In the genomic region with DNA sequence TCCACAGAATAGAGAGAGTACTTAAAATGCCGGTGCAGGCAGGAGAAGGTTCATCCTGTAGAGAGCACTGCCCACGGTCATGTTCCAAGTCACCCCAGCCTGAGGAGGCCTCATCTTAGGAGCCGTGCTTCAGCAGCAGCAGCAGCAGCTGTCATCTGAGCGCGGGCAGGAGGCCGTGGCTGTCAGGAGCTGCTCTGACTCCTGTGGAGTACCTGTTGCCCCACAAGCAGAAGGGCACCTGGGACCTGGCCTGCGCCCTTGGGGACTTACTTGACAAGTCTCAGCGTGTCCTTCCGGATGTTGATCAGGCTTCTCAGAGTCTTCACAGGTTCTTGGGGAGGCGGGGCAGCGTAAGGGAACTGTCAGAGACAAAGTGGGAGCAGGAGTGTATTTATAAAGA, we compare ENCODE assay signal across 19 mouse cellular contexts. TPM values are rescaled to one million over a fixed set of nuclear protein-coding genes. Genes with fewer than 3 reads are reported as not detected.
A peak's percentile ranks its signal among the peaks of the same experiment; 100 is the strongest.
DNase-seq lines count a peak whose midpoint lies in the region.
"Had no signal": no experiment of that assay in that cellular context is flagged by ENCODE, and none has a peak within 500 bp of the region (broad histone marks: within the 10 kb centered on the region; RNA-seq: fewer than 3 reads in every experiment).

No protein-coding gene starts in this region.

- H3K27me3 ChIP-seq in embryonic facial prominence, embryonic 10.5 days (replicated peaks; ENCODE audit: low read depth, poor library complexity, severe bottlenecking): no peaks in the 10 kb centered on the region
- H3K27me3 ChIP-seq: forebrain, embryonic 15.5 days; limb, embryonic 15.5 days had no signal

- peaks cover 19% of the 10 kb centered on the region for H3K4me1 ChIP-seq in embryonic facial prominence, embryonic 10.5 days
- H3K4me1 ChIP-seq: forebrain, embryonic 15.5 days had no signal

- no peaks in the 10 kb centered on the region for H3K9me3 ChIP-seq in embryonic facial prominence, embryonic 10.5 days
- H3K9me3 ChIP-seq: forebrain, embryonic 15.5 days; G1E; limb, embryonic 15.5 days had no signal

- intact Hi-C loops in left cerebral cortex, postnatal 14 days (cut with DNase I): no loop called here

- WGBS in embryonic facial prominence, embryonic 10.5 days: 67% methylated on average over 11 of the region's 11 CpGs

- H3K4me3 ChIP-seq in embryonic facial prominence, embryonic 10.5 days: no peak overlapping the region
- H3K4me3 ChIP-seq: forebrain, embryonic 15.5 days; layer of hippocampus, adult 2 months; limb, embryonic 15.5 days had no signal

- no peak overlapping the region for H3K27ac ChIP-seq in embryonic facial prominence, embryonic 10.5 days (replicated peaks)
- H3K27ac ChIP-seq: forebrain, embryonic 15.5 days; layer of hippocampus, adult 2 months; limb, embryonic 15.5 days had no signal

- peak; percentile 38 to 48 for DNase-seq in spleen, postnatal 36 days (ENCODE audit: low spot score in 2 of 2)
- no peak for DNase-seq in spleen, postnatal 4 days (ENCODE audit: low spot score in 2 of 2)
- peak; percentile 44 for DNase-seq in embryonic facial prominence, embryonic 10.5 days (ENCODE audit: low spot score)
- DNase-seq in naive thymus-derived CD4-positive, alpha-beta T cell, adult 2 months (ENCODE audit: low read depth): peak; percentile 55
- peak; percentile 60 to 65 for DNase-seq in thymus, postnatal 36 days
- no peak for DNase-seq in adrenal gland, postnatal 4 days (ENCODE audit: low spot score in 2 of 2)
- DNase-seq in left cerebral cortex, postnatal 14 days (ENCODE audit: low spot score in 2 of 2): no peak
- DNase-seq: cerebellum, adult 2 months; gastrocnemius, postnatal 25 days; heart, postnatal 10 days; kidney, adult 8-10 months; kidney, postnatal 14 days; layer of hippocampus, postnatal 36 days; lung, postnatal 36 days; right cerebral cortex, adult 18-20 months had no signal

- peaks cover 18% of the 10 kb centered on the region for H3K36me3 ChIP-seq in embryonic facial prominence, embryonic 10.5 days (replicated peaks)

RNA-seq across cellular contexts. Expression of a gene that starts 26.8 kb away (rescaled TPM):
- polyA plus RNA-seq in embryonic facial prominence, embryonic 10.5 days (2016; fragmentation: Nextera tagmentation; extraction: Ambion mirVana): 2.3 and 3.3 TPM in 2 replicates
- total RNA-seq in adrenal gland, postnatal 4 days (2021): under 1 TPM; 0.37 to 0.90 TPM
- 1 to 10 TPM; 4.2 to 5.5 TPM for total RNA-seq in left cerebral cortex, postnatal 14 days (2021)
- total RNA-seq: heart, postnatal 10 days had no signal

RNA-seq across cellular contexts. Expression of a gene that starts 50.8 kb away (rescaled TPM):
- polyA plus RNA-seq in embryonic facial prominence, embryonic 10.5 days (2016; fragmentation: Nextera tagmentation; extraction: Ambion mirVana): 12.7 and 15.7 TPM in 2 replicates
- total RNA-seq in adrenal gland, postnatal 4 days (2021): 10 to 100 TPM; 20.0 to 22.0 TPM
- 100 to 1,000 TPM; 228 to 235 TPM for total RNA-seq in left cerebral cortex, postnatal 14 days (2021)

RNA-seq across cellular contexts. Expression of a gene that starts 55.0 kb away (rescaled TPM):
- polyA plus RNA-seq in embryonic facial prominence, embryonic 10.5 days (2016; fragmentation: Nextera tagmentation; extraction: Ambion mirVana): 55.4 and 59.7 TPM in 2 replicates
- 10 to 100 TPM; 80.2 to 88.5 TPM for total RNA-seq in adrenal gland, postnatal 4 days (2021)
- 100 to 1,000 TPM in 1 of 2 experiments, 10 to 100 TPM in 1; 92.7 to 115 TPM for total RNA-seq in left cerebral cortex, postnatal 14 days (2021)

Comparison
In these comparisons a context has a peak if more than half of its experiments do, and no peak if none do; other contexts are left out.
1. DNase-seq: peak in spleen, postnatal 36 days (2 of 2), embryonic facial prominence, embryonic 10.5 days (single experiment), naive thymus-derived CD4-positive, alpha-beta T cell, adult 2 months (single experiment) and thymus, postnatal 36 days (2 of 2); none in spleen, postnatal 4 days (0 of 2), adrenal gland, postnatal 4 days (0 of 2) and left cerebral cortex, postnatal 14 days (0 of 2).
2. RNA of a gene that starts 50.8 kb away (total RNA-seq): 228 to 235 TPM in left cerebral cortex, postnatal 14 days; 20.0 to 22.0 TPM in adrenal gland, postnatal 4 days; every median in the first group is over 4 times any median in the second.